Mouse (Mus musculus) frontal cortex, adult (tissue): ENCODE measurements around the gene Hoxa6.

Experiments used
- ATAC-seq: cut with Nextera tagmentation; 2 replicates; pipeline ENCODE4 v1.9.2; 2017; ENCODE audit warnings: mild to moderate bottlenecking, moderate library complexity, mixed read lengths; ENCODE audit not compliant: low TSS enrichment

The Hoxa6 gene

GRCm38 (mm10) chr6:52208072-52208867 is at the start of gene Hoxa6:
TSS of gene Hoxa6 (minus strand) at chr6:52208722.
- no peak for ATAC-seq

GRCm38 (mm10) chr6:52256956-52257355 is 48.4 kb upstream of the Hoxa6 start:
- ATAC-seq: no peak

- ATAC-seq: no peak
These were observed 45.3 kb upstream of the Hoxa6 start for GRCm38 (mm10) chr6:52253511-52254500.

- ATAC-seq: no peak
These were observed 44.4 kb upstream of the Hoxa6 start for GRCm38 (mm10) chr6:52252775-52253376.

- ATAC-seq: no peak
These were observed 43.7 kb upstream of the Hoxa6 start for GRCm38 (mm10) chr6:52252016-52252774.

GRCm38 (mm10) chr6:52251177-52251879 is 42.8 kb upstream of the Hoxa6 start:
- ATAC-seq: no peak

- no peak for ATAC-seq
These were observed 41.3 kb upstream of the Hoxa6 start for GRCm38 (mm10) chr6:52249826-52250225.

GRCm38 (mm10) chr6:52249415-52249738 is 40.9 kb upstream of the Hoxa6 start:
- no peak for ATAC-seq

GRCm38 (mm10) chr6:52248638-52249414 is 40.3 kb upstream of the Hoxa6 start:
- no peak for ATAC-seq

- no peak for ATAC-seq
These were observed 39.5 kb upstream of the Hoxa6 start for GRCm38 (mm10) chr6:52247766-52248637.

- ATAC-seq: no peak
These were observed 38.4 kb upstream of the Hoxa6 start for GRCm38 (mm10) chr6:52246916-52247315.

- no peak for ATAC-seq
These were observed 37.9 kb upstream of the Hoxa6 start for GRCm38 (mm10) chr6:52246403-52246803.

- no peak for ATAC-seq
These were observed 37.2 kb upstream of the Hoxa6 start, which contains the start of gene Hoxa11 for GRCm38 (mm10) chr6:52245757-52246142. TSS of gene Hoxa11 (minus strand) at chr6:52245810.

GRCm38 (mm10) chr6:52245040-52245756 is 36.7 kb upstream of the Hoxa6 start:
- no peak for ATAC-seq

- no peak for ATAC-seq
These were observed 36.0 kb upstream of the Hoxa6 start for GRCm38 (mm10) chr6:52244471-52245039.

GRCm38 (mm10) chr6:52243681-52244121 is 35.2 kb upstream of the Hoxa6 start:
- ATAC-seq: no peak

- no peak for ATAC-seq
These were observed 34.3 kb upstream of the Hoxa6 start for GRCm38 (mm10) chr6:52242801-52243332.
